Mouse (Mus musculus): ENCODE data around the gene Gm20532.

Gene Gm20532

GRCm38 (mm10) chr2:26573807-26574206 is 12.6 kb upstream of the Gm20532 start:
- no peak for DNase-seq (ENCODE audit: low read depth)

GRCm38 (mm10) chr2:26574862-26575261 is 11.6 kb upstream of the Gm20532 start:
- DNase-seq (ENCODE audit: low read depth) = no peak

- DNase-seq (ENCODE audit: low read depth) = no peak
These were observed 11.1 kb upstream of the Gm20532 start for GRCm38 (mm10) chr2:26575378-26575777.

GRCm38 (mm10) chr2:26575865-26576264 is 10.6 kb upstream of the Gm20532 start:
- DNase-seq (ENCODE audit: low read depth) = peak; percentile 35

- peak; percentile 40 for DNase-seq (ENCODE audit: low read depth)
These were observed 10.0 kb upstream of the Gm20532 start for GRCm38 (mm10) chr2:26576462-26576861.

- DNase-seq (ENCODE audit: low read depth) = no peak
These were observed 8.1 kb upstream of the Gm20532 start for GRCm38 (mm10) chr2:26578369-26578768.

- DNase-seq (ENCODE audit: low read depth) = no peak
These were observed 6.7 kb upstream of the Gm20532 start, which contains the start of gene Egfl7 for GRCm38 (mm10) chr2:26579714-26580113. TSS of gene Egfl7 (plus strand) at chr2:26580014.

GRCm38 (mm10) chr2:26580751-26581150 is 5.7 kb upstream of the Gm20532 start:
- no peak for DNase-seq (ENCODE audit: low read depth)

GRCm38 (mm10) chr2:26582203-26582602 is 4.2 kb upstream of the Gm20532 start:
- no peak for DNase-seq (ENCODE audit: low read depth)

GRCm38 (mm10) chr2:26582741-26583140 is 3.7 kb upstream of the Gm20532 start:
- DNase-seq (ENCODE audit: low read depth) = no peak

GRCm38 (mm10) chr2:26583640-26584039 is 2.8 kb upstream of the Gm20532 start:
- no peak for DNase-seq (ENCODE audit: low read depth)

- DNase-seq (ENCODE audit: low read depth) = no peak
These were observed 726 bp upstream of the Gm20532 start for GRCm38 (mm10) chr2:26585713-26586112.

GRCm38 (mm10) chr2:26587044-26587405 is 586 bp downstream of the Gm20532 start:
- DNase-seq (ENCODE audit: low read depth) = peak; percentile 43

GRCm38 (mm10) chr2:26588573-26588972 is 2.1 kb downstream of the Gm20532 start:
- no peak for DNase-seq (ENCODE audit: low read depth)

GRCm38 (mm10) chr2:26589284-26589683 is 2.8 kb downstream of the Gm20532 start:
- DNase-seq (ENCODE audit: low read depth) = no peak

- DNase-seq (ENCODE audit: low read depth) = no peak
These were observed 3.8 kb downstream of the Gm20532 start for GRCm38 (mm10) chr2:26590282-26590681.

- DNase-seq (ENCODE audit: low read depth) = no peak
These were observed 4.5 kb downstream of the Gm20532 start for GRCm38 (mm10) chr2:26590962-26591361.

- no peak for DNase-seq (ENCODE audit: low read depth)
These were observed 5.0 kb downstream of the Gm20532 start for GRCm38 (mm10) chr2:26591416-26591815.

- DNase-seq (ENCODE audit: low read depth) = no peak
These were observed 7.0 kb downstream of the Gm20532 start for GRCm38 (mm10) chr2:26593211-26594021.

- DNase-seq (ENCODE audit: low read depth) = peak; percentile 69
These were observed 7.5 kb downstream of the Gm20532 start for GRCm38 (mm10) chr2:26594022-26594346.

- no peak for DNase-seq (ENCODE audit: low read depth)
These were observed 8.1 kb downstream of the Gm20532 start for GRCm38 (mm10) chr2:26594461-26594933.

GRCm38 (mm10) chr2:26594934-26595724 is 8.7 kb downstream of the Gm20532 start:
- DNase-seq (ENCODE audit: low read depth) = no peak
